Mouse (Mus musculus) forebrain, embryonic 10.5 days (tissue): ENCODE data around the gene Gdf1. TPM values are rescaled to one million over a fixed set of nuclear protein-coding genes. Genes with fewer than 3 reads are reported as not detected.
A peak's percentile ranks its signal among the peaks of the same experiment; 100 is the strongest.

Experiments used
- DNase-seq: peaks from one replicate; pipeline ENCODE4 v3.0.0-alpha.2; 2017; ENCODE audit warnings: low spot score; ENCODE audit errors: extremely low spot score
- H3K27ac ChIP-seq: fragments of 300-500 bp; sonication (generic); 2 replicates; pipeline ENCODE4 v1.5.1; 2016; ENCODE audit warnings: mild to moderate bottlenecking
- H3K27me3 ChIP-seq: fragments of 300-500 bp; sonication (generic); 2 replicates; pipeline ENCODE4 v1.6.1; 2016; ENCODE audit warnings: mild to moderate bottlenecking; ENCODE audit not compliant: poor library complexity, severe bottlenecking
- H3K36me3 ChIP-seq: fragments of 300-500 bp; sonication (generic); replicated peaks from 2 replicates; pipeline ENCODE4 v1.6.1; 2016; ENCODE audit warnings: mild to moderate bottlenecking, moderate library complexity
- H3K4me1 ChIP-seq: fragments of 300-500 bp; sonication (generic); 2 replicates; pipeline ENCODE4 v1.6.1; 2016
- H3K4me3 ChIP-seq: fragments of 300-500 bp; sonication (generic); 2 replicates; pipeline ENCODE4 v1.5.1; 2016; ENCODE audit warnings: mild to moderate bottlenecking, moderate library complexity
- H3K9me3 ChIP-seq: fragments of 300-500 bp; sonication (generic); 2 replicates; pipeline ENCODE4 v1.6.1; 2016; ENCODE audit warnings: mild to moderate bottlenecking, moderate library complexity
- WGBS: fragments of 180-500 bp; shearing (Covaris S2); methylation state at CpG from one replicate; pipeline ENCODE4 v1.1.7; 2016; 5-methylcytosine and 5-hydroxymethylcytosine counted together
- polyA plus RNA-seq: library from polyadenylated mRNA; unstranded; fragments of >200 nt; fragmentation: Nextera tagmentation; extraction: Ambion mirVana; gene quantifications from 2 replicates; pipeline ENCODE4 v1.2.1, GENCODE M21; 2016

Gene Gdf1
- polyA plus RNA-seq, 1 experiment from 2014 or later = 4.6 TPM

- 7% methylated on average over 37 of the region's 37 CpGs for WGBS
- Histone ChIP-seq H3K9me3 (no peaks in the 10 kb centered on the region), H3K36me3 (no peaks in the 10 kb centered on the region), H3K27me3 (peaks cover 95% of the 10 kb centered on the region), H3K4me1 (peaks cover 36% of the 10 kb centered on the region), H3K27ac (no peak overlapping the region), H3K4me3 (peak overlapping the region; percentile 18)
- no peak for DNase-seq
Measured at GRCm38 (mm10) chr8:70376275-70376741, 46.7 kb downstream of the Gdf1 start.

- DNase-seq = no peak
- WGBS = 11% methylated on average over 15 of the region's 15 CpGs
- no peaks in the 10 kb centered on the region for H3K9me3 ChIP-seq
- peaks cover 95% of the 10 kb centered on the region for H3K27me3 ChIP-seq
- peaks cover 36% of the 10 kb centered on the region for H3K4me1 ChIP-seq
- no peak overlapping the region; the same call in 1 of the 2 replicates for H3K4me3 ChIP-seq
- no peak overlapping the region for H3K27ac ChIP-seq
- no peaks in the 10 kb centered on the region for H3K36me3 ChIP-seq
Measured at GRCm38 (mm10) chr8:70377049-70377448, 47.4 kb downstream of the Gdf1 start.

- DNase-seq = no peak
- H3K27me3 ChIP-seq = peaks cover 76% of the 10 kb centered on the region
- H3K36me3 ChIP-seq = peaks cover 4% of the 10 kb centered on the region
- peaks cover 16% of the 10 kb centered on the region for H3K4me1 ChIP-seq
- H3K27ac ChIP-seq = no peak overlapping the region
- no peak overlapping the region for H3K4me3 ChIP-seq
- 86% methylated on average over 12 of the region's 12 CpGs for WGBS
- H3K9me3 ChIP-seq = no peaks in the 10 kb centered on the region
Measured at GRCm38 (mm10) chr8:70380069-70380468, 50.5 kb downstream of the Gdf1 start.

Other genes starting within 250 kb of the Gdf1 start
- gene Hapln4, start 246.4 kb upstream of the Gdf1 start, polyA plus RNA-seq = 0.05 and 0.12 TPM in 2 replicates
- gene Ncan, start 208.9 kb upstream of the Gdf1 start, polyA plus RNA-seq = 10.5 and 13.5 TPM in 2 replicates
- gene Nr2c2ap, start 198.5 kb upstream of the Gdf1 start, polyA plus RNA-seq = 35.7 and 37.9 TPM in 2 replicates
- gene Rfxank, start 190.7 kb upstream of the Gdf1 start, polyA plus RNA-seq = 17.1 and 19.2 TPM in 2 replicates
- gene Borcs8, start 190.3 kb upstream of the Gdf1 start, polyA plus RNA-seq = 38.5 and 41.6 TPM in 2 replicates
- gene Mef2b, start 190.1 kb upstream of the Gdf1 start, polyA plus RNA-seq = 0.71 and 0.74 TPM in 2 replicates
- gene Tmem161a, start 157.5 kb upstream of the Gdf1 start, polyA plus RNA-seq = 68.8 and 70.2 TPM in 2 replicates
- 2.2 and 2.6 TPM in 2 replicates for gene Slc25a42, start 117.5 kb upstream of the Gdf1 start, polyA plus RNA-seq
- gene Sugp2, start 95.6 kb upstream of the Gdf1 start, polyA plus RNA-seq = 55.7 and 56.7 TPM in 2 replicates
- 29.4 and 32.7 TPM in 2 replicates for gene Armc6, start 95.4 kb upstream of the Gdf1 start, polyA plus RNA-seq
- gene Homer3, start 47.0 kb upstream of the Gdf1 start, polyA plus RNA-seq = 115 and 120 TPM in 2 replicates
- gene Ddx49, start 27.3 kb upstream of the Gdf1 start, polyA plus RNA-seq = 54.9 and 57.2 TPM in 2 replicates
- gene Cope, start 27.3 kb upstream of the Gdf1 start, polyA plus RNA-seq = 286 and 300 TPM in 2 replicates
- 4.1 and 4.5 TPM in 2 replicates for gene Cers1, start 14.0 kb upstream of the Gdf1 start, polyA plus RNA-seq
- 14.5 and 16.3 TPM in 2 replicates for gene Upf1, start 23.5 kb downstream of the Gdf1 start, polyA plus RNA-seq
- 0.19 and 0.38 TPM in 2 replicates for gene Comp, start 43.7 kb downstream of the Gdf1 start, polyA plus RNA-seq
- 14.8 and 16.4 TPM in 2 replicates for gene Crtc1, start 109.8 kb downstream of the Gdf1 start, polyA plus RNA-seq
- gene Klhl26, start 147.2 kb downstream of the Gdf1 start, polyA plus RNA-seq = 19.9 and 20.2 TPM in 2 replicates
- gene Tmem59l, start 157.5 kb downstream of the Gdf1 start, polyA plus RNA-seq = 16.7 and 19.5 TPM in 2 replicates
- gene Crlf1, start 163.3 kb downstream of the Gdf1 start, polyA plus RNA-seq = 34.1 and 48.4 TPM in 2 replicates
- 126 and 136 TPM in 2 replicates for gene Rex1bd, start 176.9 kb downstream of the Gdf1 start, polyA plus RNA-seq
- 879 and 899 TPM in 2 replicates for gene Uba52, start 181.0 kb downstream of the Gdf1 start, polyA plus RNA-seq
- gene Fkbp8, start 197.9 kb downstream of the Gdf1 start, polyA plus RNA-seq = 295 and 303 TPM in 2 replicates
- gene Kxd1, start 198.1 kb downstream of the Gdf1 start, polyA plus RNA-seq = 52.6 and 57.2 TPM in 2 replicates
- 20.8 and 22.7 TPM in 2 replicates for gene Ell, start 209.6 kb downstream of the Gdf1 start, polyA plus RNA-seq